Mouse (Mus musculus): ENCODE measurements around the gene Fgfr2. TPM values are rescaled to one million over a fixed set of nuclear protein-coding genes. Genes with fewer than 3 reads are reported as not detected.
"Not testable (repeated sequence)": the region's sequence is repeated elsewhere in the genome, so short reads cannot be mapped to it uniquely, and the experiment has no call there.

The Fgfr2 gene
- total RNA-seq, 2 experiments from 2014 or later = 44.0 to 52.8 TPM

- DNase-seq (ENCODE audit: low spot score in 2 of 2) = no peak
Measured at GRCm38 (mm10) chr7:131042657-131043056, 2080.5 kb downstream of the Fgfr2 start.

- not testable (repeated sequence) for DNase-seq (ENCODE audit: low spot score in 2 of 2)
Measured at GRCm38 (mm10) chr7:131040760-131041159, 2082.4 kb downstream of the Fgfr2 start.

DNA sequence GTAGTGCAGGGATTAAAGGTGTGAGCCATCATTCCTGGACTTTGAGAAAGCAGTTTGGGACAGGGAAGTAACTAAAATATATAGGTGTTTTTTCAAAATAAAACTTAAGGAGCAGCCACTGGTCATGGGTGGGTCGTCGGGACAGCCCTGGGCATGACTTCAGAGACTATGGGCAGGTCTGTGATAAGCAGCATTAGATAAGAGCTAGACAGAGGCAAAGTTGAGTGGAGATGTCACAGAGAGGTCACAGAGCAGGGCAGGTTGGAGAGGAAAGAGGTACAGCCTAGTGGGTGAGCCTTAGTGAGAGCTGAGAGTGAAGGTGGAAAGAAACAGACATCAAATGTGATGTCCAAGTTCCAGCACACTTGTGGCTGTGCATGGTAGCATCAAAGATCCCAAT lies 2086.1 kb downstream of the Fgfr2 start:
- no peak for DNase-seq (ENCODE audit: low spot score in 2 of 2)

GRCm38 (mm10) chr7:131036396-131036795 lies 2086.8 kb downstream of the Fgfr2 start:
- DNase-seq (ENCODE audit: low spot score in 2 of 2) = no peak

DNA sequence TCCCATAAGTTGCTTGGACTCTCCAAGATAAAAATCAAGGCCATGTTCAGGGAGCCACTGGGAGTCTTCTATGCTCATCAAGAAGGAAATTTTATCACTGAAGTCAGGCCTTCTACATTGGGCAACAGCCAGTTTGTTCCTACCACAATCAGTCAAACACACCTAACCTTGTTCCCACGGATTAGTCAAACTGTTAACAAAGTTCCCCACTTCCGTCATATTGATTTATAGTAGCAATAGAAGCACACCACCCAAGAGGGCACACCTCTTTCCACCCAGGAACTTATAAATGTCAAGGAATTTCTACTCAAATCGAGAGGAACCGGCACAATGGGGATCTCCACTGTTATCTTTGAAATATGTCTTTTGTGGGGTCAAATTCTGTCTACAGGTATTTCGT lies 2091.4 kb downstream of the Fgfr2 start, which contains the start of gene Dmbt1:
Dmbt1 (plus strand) TSS at position 299 of the 400 bp plus-strand sequence.
- no peak for DNase-seq (ENCODE audit: low spot score in 2 of 2)

DNA sequence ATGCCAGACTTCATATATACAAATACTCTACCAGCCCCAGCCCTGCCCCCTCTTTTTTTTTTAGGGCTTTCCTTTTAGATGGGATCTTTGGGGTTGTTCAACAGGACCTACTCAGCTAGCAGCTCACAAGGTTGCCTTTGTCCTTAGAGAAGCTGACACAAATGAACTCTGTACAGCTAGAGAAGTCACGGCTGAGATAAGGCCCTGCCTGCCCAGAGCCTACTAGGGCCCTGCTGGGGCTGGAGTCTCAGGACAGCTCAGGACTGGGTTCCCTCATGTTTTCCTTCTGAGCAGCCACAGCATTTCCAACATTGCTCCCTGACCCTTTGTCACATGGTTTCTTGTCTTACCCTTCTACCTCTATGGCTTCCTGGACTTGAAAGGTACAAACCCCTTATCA lies 2095.6 kb downstream of the Fgfr2 start:
- DNase-seq (ENCODE audit: low spot score in 2 of 2) = no peak

GRCm38 (mm10) chr7:131024807-131025206 lies 2098.3 kb downstream of the Fgfr2 start:
- DNase-seq (ENCODE audit: low spot score in 2 of 2) = no peak

- no peak for DNase-seq (ENCODE audit: low spot score in 2 of 2)
Measured at GRCm38 (mm10) chr7:131019181-131019580, 2104.0 kb downstream of the Fgfr2 start.

GRCm38 (mm10) chr7:131011901-131012300 lies 2111.2 kb downstream of the Fgfr2 start:
- no peak for DNase-seq (ENCODE audit: low spot score in 2 of 2)

DNA sequence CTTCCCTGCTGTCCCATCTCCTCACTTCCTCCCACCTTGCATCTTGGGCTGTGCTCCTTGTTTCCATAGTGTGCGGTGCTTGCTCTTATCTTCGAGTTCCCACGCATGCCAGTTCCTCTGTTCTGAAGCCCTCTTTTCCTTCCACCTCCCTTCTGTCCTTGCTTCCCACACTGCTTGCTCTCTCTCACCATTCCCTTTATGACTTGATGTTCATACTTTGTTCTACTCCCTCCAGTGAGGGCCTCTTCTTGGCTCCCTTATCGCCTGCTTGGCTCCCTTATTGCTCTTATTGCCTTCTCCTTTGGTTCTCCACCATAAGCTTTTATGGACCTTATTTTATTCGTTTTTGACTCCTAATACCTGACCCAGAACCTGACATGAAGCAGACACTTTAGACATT lies 2114.0 kb downstream of the Fgfr2 start:
- DNase-seq (ENCODE audit: low spot score in 2 of 2) = no peak

GRCm38 (mm10) chr7:131007221-131007620 lies 2115.9 kb downstream of the Fgfr2 start:
- DNase-seq (ENCODE audit: low spot score in 2 of 2) = no peak

- DNase-seq (ENCODE audit: low spot score in 2 of 2) = no peak
Measured at GRCm38 (mm10) chr7:131004071-131004470, 2119.1 kb downstream of the Fgfr2 start.

DNA sequence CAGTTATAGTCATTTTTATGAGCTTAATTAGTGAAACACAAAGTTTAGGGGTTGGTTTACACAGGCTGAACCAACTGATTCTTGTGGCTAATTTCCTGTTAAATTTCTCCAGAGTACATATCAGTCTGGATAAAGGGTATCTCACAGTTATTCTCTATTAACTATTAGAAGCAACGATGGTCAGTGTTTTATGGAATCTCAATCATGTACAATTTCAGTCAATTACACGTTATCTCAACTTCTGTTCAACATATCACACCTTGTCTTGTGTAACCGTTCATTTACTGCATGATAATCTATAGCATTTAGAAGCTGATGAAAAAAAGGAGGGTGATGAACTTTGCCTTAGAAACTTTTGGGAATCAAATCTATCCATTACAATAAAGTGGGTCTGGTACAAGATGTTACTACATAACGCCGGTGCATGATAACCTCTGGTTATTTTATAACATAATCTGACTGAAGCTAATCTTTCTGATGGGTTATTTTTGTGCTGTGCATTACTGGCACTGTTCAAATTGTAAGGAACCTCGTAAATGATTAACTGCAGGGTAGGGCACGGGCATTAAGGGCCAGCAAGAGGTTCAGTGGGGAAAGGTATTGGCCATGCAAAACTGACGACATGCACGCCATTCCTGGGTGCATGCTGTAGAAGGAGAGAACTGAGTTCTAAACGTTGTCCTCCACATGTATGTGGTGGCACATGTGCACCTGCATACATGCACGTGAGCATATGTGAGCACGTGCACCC lies 2121.0 kb downstream of the Fgfr2 start:
- no peak for DNase-seq (ENCODE audit: low spot score in 2 of 2)

- no peak for DNase-seq (ENCODE audit: low spot score in 2 of 2)
Measured at GRCm38 (mm10) chr7:130993907-130994306, 2129.2 kb downstream of the Fgfr2 start.

DNA sequence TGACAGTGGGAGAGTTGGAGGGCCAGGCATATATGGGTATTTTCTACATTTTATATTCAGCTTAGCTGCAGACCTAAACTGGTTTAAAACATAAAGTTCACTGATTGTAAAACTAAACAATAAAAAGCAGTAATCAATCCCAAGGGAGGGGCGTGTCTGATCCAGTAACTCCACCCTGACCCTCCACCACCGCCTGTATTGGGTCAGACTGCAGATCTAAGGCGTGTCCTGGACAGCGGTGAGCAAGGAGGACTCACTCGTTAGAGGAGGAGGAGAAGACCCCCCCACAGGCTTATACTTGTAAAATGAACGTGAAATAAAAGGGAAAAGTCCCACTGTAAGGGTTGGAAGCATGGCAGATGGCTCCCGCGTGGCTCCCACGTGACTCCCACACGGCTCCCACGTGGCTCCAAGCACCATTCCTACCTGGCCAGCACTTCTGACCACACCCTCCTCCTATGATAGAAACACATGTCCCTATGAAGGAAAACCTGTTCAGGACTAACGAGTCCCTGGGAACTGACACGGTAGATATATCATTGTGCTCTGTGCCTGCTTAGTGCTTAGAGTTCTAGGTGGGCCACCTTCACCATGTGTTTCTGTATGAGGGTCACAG lies 2131.9 kb downstream of the Fgfr2 start:
- no peak for DNase-seq (ENCODE audit: low spot score in 2 of 2)

- no peak for DNase-seq (ENCODE audit: low spot score in 2 of 2)
Measured at GRCm38 (mm10) chr7:130989371-130989770, 2133.8 kb downstream of the Fgfr2 start.

DNA sequence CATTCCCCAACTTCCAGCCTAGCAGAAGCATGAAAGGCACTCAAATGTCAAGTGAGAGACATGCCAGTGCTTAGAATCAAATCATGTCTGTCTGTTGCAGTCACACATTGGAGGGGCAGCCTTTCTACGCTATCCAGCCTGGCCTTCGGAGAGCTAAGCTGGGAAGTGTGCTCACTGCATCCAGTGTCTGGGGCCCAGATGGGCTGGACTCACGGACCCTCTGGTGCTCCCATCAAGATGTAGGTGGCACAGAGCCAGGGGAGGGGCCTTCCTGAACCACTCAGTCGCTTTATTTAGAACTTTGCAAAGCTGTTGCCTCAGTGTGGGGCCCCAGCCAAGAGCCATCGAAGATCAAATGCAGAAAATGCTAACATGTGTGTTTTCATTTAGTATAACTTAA lies 2135.0 kb downstream of the Fgfr2 start:
- DNase-seq (ENCODE audit: low spot score in 2 of 2) = no peak

GRCm38 (mm10) chr7:130985716-130986115 lies 2137.4 kb downstream of the Fgfr2 start:
- no peak for DNase-seq (ENCODE audit: low spot score in 2 of 2)

DNA sequence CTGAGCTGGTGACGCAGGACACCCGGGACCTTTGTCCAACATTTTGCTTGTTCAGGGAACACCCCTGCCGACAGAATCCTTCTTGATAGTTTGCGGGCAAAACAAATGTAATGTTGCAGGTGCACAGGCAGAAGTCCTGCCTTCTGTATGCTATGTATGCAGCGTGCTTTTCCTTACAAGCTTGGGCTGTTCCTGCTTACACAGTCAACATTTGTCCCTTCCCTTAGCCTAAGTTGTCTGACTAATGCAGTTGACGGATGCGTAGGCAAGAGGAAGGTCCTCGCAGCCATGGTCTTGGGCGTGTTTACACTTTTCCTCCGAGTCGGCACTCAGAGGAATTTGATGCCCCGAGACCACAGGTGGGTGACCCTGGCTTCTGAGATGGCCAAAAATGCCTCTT lies 2138.0 kb downstream of the Fgfr2 start:
- no peak for DNase-seq (ENCODE audit: low spot score in 2 of 2)

DNA sequence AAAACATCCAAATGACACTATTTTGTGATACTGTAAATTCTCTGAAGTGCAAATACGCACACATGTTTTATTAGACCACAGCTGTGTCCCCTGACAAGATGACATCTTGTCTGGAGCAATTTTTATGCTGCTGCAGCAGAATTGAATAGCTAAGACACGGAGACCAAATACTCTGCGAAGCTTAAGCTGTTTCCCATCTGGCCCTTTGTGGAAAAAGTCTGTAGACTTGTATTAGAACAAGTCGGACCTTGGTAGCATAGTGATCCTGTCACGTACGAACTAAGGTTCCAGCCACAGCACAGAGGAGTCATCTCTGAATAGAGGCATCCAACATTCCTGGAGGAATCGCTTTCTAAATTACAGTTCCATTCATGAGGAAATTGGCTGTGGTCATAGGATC lies 2138.9 kb downstream of the Fgfr2 start:
- no peak for DNase-seq (ENCODE audit: low spot score in 2 of 2)

DNA sequence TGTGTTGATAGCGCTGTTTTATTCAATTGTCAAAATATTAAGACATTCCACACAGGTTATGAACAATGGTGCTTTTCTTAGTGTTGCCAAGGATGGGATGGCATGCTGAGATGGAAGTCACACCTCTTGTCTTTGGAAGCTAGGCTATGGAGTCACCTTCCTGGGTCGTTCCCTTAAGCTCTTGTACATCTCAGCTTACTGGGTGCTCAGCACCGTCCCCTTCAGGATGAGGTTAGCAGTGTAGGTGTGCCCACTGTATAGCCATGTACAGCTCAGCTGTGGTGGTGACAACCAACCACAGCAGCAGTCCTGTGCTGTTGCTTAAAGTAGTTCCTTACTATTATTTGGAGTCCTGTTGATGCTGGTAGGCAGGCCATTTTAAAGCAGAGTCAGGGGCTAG lies 2140.3 kb downstream of the Fgfr2 start:
- no peak for DNase-seq (ENCODE audit: low spot score in 2 of 2)

DNA sequence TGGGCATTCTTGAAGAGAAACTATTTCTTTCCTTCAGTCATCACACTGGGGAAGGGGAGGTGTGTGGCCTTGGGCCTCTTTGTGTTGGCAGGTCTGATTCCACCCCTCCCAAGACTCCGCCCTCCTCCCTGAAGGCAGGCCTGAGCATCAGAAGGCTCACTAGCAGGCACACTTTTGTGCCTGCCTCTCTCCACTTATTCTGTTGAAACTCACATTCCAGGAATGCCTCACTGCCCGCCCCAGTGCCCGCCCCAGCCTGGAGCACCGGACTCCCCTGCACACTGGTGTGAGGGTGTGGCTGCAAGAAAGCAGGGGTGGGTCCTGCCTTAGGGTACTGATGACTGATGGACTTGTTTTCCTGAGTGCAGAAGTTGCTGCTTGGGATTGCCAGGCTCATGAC lies 2140.8 kb downstream of the Fgfr2 start:
- DNase-seq (ENCODE audit: low spot score in 2 of 2) = no peak

DNA sequence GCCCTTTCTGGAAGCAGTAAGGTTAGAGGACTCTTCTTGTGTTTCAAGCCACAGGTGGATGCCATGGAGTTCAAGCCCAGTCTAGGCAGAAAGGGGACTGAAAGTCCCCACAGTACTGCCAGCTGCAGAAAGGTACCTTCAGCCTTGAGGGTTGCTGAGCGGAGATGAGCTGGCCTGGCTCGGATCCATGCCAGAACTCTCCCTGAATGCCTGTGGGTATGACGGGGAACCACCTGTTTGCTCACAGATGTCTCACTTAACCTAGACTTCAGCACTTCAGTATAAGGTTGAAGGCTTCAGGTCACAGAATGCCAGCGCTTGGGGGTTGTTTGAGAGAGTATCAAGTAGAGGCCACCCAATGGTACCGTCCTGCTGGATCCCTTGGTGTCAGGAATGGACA lies 2143.0 kb downstream of the Fgfr2 start:
- DNase-seq (ENCODE audit: low spot score in 2 of 2) = no peak

All from left cerebral cortex, adult 18-20 months (tissue).